Mouse (Mus musculus) urinary bladder, adult 2 months (tissue): ENCODE measurements around the gene Lsamp. TPM values are rescaled to one million over a fixed set of nuclear protein-coding genes. Genes with fewer than 3 reads are reported as not detected.
"Not testable (repeated sequence)": the region's sequence is repeated elsewhere in the genome, so short reads cannot be mapped to it uniquely, and the experiment has no call there.

ENCODE experiments used
- DNase-seq: peaks from one replicate; pipeline ENCODE4 v3.0.0; 2022; ENCODE audit warnings: low spot score
- polyA plus RNA-seq: library from polyadenylated mRNA; depleted of rRNA; stranded (reverse); fragments of >200 nt; gene quantifications from 2 replicates; pipeline ENCODE4 v1.2.3, GENCODE M21; 2012

Lsamp gene
- polyA plus RNA-seq, 1 experiment = 4.7 TPM

DNA sequence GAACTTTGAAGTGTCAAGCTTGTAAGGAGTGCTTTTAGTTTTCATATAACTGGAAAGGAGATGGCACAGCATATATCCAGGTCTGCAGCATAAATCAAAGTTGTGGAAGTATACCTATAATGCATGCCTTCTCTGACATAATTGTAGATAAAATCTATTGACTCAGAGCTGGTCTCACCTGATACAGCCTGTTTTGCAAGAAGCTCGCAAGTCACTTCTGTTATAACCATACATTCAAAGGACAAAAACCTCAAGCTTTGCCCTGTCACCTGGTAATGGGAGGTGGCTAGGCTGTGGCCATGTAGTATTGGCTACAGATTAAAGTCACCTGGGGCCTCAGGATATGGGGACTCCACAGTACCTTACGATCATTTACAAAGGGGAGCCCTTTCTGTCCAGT, 507.4 kb downstream of the Lsamp start:
- no peak for DNase-seq

DNA sequence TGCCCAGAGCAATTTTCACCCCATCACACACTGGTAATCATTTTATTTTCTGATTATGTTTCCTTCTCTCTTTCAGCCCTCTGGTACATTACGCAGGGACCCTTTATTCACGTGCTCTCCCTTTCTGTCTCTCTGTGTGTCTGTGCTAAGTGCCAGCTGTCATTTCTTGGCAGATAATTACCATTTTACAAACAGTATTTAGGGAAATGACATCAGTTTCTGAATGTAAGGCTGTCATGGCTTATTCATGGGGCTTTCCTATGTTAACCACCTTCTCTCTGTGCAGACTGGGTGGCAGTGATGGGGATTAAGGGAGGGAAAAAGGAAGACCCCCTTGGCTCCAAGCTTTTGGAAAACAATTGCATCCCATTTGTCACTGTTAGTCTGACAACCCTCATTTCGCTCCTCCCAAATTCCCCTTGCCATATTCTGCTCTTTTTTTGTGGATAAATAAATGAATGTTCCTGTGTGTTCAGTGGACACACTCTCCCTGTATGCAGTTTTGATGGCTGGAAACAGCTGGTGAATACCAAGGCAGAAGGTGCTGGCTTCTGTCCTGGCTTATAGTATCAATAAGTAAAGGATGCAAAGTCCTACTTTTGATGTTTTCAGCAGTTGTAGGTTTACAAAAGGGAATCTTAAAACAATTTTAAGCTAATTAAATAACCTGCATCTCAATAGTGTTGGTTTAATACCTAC, 520.2 kb downstream of the Lsamp start:
- no peak for DNase-seq

DNA sequence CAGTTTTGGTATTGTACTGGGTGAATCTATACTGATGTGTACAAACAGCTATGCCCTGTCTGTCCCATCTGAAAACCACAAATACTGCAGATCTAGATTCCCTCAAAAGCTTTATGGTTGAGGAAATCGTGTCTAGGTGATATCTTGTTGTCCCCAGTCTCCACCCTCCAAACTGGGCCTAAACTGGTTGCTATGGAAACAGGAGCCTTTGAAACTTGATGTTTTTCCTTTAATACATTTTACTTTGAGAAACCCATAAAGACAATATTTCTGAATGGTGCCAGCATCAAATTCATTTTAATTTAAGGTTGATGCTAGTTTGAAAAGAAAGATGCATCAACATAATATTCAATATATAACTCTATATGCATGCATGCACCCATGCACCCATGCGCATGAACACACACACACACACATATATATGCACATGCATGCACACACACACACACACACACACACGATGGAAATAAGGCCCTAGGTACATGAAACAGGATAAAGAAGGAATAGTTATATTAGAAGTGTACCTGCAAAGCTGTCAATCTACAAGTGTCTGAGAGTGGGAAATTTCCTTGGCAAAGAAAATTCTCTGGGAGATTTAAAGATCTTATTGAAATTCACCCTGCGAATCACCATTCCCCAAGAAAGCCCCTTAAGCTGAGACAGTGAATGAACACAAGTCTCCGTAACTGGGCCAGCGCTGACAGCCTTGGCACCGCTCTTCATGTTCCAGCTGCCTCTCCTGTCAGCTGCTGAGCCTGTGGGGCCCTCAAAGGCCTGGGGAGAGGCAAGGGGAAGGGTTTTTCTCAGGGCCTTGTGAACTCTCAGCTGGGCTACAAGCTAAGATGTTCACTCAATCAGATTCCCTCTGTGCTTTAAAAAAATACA, 525.2 kb downstream of the Lsamp start:
- no peak for DNase-seq

DNA sequence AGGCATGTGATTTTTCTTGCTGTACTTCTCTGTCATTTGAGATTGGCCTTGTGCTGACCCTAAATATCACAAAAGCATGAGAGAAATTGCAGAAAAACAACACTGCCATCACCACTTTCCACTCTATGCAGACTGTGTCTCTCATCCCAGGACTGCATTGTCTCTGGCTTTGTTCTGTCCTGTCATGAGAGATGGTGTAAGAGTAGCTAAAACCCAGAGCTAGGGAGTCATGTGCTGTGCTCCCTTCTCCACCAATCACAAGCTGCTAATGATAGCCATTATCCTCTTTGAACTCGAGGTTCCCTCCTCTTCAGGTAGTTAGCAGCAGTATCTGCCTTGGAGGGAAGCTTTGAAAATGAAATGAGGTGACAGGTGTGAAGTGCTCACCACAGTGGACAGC, 552.6 kb downstream of the Lsamp start:
- DNase-seq = no peak

DNA sequence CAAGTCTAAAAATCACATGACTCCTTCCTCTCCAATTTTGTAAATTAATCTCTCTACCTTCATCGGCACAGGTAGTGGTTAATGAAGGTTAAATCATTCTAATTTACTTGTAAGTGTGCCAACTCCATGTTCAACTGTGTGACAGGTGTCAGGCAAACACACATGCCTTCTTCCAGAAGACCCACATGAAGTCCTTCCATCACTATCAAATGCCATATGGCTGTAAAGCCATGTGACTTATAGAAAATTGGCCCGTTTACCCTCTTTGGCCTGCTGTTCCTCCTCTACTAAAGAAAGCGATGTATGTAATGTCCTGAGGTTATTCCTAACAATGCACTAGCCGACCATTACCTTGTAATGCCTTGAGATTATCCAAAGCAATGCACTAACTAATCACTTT, 565.5 kb downstream of the Lsamp start:
- no peak for DNase-seq

DNA sequence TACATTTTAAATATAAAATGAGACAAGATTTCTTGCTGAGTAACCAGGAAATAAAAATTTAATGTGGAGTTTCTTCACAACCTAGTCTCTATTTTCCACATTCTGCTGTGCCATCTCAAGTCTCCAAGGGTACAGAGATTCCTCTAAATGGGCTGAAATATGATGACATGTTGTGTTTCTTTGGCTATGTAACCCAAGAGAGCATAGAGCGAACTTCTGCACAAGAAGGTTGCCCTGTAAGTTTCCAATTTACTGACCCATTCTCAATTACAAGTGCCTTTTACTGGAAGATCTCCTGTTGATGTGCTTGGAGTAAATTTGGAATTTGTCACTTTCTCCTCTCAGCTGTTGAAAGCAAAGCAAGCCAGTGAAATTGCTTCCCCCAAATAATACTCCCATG, 571.4 kb downstream of the Lsamp start:
- DNase-seq = no peak

DNA sequence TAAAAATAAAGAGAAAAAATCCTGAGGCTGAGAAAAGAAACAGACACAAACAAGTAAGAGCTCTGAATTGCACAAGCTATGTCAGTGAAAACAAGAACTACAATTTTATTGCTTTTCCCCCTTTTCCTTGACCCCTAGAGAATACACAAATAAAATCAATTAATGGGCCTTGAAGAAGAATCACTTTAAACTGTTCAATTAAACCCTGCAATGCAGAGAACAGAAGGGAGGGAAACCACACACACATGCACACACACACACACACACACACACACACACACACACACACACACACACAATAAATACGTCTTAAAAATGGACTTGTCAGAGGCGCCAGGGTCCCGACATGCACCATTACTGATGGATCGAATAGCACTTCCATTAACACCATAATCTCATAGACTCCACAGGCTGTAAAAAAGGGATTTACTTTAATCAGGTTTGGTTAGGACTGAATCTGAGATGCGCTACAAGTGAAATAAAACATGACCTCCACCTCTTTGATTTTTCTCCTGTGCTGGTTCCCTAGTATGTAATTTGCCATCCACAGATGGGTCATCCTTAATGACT, 573.6 kb downstream of the Lsamp start:
- no peak for DNase-seq

DNA sequence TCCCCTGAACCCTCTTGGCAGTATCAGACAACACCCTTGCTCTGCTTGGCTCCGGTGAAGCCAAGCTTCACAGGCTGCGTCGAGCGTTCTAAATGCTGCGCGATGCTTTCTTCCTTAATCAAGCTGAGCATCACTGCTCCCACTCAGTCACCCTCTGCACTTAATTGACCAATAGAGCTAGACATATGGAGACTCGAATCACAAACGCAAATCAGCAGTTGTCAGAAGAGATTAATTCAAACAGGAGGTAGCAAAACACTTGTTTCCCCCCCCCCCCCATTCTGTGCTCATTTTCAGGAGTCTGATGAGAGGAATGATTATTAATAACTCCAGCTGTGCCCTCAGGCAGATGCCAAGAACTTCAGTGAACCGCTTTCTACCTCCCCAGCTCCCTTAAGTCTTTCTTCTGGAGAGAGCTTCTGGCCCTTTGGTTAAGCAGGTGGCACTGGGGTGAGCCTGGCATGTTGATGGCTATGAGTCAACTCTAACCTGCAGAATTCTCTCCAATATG, 583.3 kb downstream of the Lsamp start:
- no peak for DNase-seq

DNA sequence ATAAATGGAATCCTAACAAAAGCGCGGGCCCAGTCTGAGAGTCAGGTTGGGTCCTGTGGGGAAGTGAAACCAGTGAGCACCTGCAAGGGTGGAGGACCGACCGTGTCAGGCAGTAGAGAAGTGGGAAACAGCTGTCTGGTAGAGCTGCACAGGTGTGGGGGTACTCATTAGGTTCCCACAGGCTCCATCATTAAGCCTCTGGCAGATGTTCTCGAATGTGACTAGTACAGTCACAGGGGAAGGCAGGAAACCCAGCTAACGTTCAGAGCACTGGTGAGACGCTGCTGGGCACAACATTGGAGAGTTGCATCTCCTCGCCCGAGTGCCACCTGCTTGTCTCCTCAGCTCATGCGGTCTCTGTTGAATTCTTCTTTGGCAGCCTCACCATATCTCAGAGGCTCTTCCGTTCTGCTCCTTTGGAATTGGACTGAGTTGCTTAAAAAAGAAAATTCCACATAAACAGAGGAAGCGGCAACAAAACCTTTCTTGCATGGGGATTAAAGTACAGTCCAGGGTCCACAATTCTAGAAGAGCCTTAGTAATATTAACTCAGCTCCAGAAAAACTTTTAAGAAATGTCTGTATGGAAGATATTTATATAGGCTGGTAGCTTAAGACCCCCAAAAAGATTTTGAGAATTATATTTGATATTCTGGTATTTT, 588.1 kb downstream of the Lsamp start:
- no peak for DNase-seq

DNA sequence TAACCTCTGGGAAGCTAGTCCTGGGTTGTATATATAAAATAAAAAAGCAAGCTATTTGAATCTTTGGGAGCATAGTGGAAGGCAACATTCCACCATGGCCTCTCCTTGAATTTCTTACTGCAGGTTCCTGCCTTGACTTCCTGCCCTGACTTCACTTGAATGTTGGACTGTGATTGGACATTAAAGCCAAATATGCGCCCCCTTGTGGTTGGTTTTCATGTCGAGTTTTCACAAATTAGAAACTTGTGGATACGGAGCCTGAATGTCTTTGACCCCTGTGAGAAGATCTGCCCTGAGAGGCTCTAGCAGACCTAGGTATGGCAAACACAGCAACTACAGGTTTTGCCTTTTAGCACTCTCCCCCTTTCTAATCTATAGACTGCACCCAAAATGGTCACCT, 597.9 kb downstream of the Lsamp start:
- no peak for DNase-seq

DNA sequence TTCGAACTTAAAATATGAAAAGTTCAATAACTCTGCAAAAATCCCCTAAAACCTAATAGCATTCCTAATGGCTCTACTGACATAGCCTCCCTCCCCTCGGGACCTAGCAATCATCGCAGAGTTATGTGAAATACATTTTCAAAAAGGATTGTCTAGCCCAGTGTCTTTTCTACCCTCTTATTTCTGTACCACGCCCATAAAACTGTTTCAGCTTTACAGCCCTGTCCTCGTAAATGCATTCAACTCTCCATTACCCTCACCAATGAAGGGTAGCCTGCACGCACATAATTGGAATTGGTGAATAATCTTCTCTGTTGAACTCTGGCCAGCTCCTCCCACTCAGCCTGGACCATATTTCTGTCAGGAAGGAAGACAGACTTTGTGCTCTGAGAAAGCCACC, 609.0 kb downstream of the Lsamp start:
- no peak for DNase-seq

DNA sequence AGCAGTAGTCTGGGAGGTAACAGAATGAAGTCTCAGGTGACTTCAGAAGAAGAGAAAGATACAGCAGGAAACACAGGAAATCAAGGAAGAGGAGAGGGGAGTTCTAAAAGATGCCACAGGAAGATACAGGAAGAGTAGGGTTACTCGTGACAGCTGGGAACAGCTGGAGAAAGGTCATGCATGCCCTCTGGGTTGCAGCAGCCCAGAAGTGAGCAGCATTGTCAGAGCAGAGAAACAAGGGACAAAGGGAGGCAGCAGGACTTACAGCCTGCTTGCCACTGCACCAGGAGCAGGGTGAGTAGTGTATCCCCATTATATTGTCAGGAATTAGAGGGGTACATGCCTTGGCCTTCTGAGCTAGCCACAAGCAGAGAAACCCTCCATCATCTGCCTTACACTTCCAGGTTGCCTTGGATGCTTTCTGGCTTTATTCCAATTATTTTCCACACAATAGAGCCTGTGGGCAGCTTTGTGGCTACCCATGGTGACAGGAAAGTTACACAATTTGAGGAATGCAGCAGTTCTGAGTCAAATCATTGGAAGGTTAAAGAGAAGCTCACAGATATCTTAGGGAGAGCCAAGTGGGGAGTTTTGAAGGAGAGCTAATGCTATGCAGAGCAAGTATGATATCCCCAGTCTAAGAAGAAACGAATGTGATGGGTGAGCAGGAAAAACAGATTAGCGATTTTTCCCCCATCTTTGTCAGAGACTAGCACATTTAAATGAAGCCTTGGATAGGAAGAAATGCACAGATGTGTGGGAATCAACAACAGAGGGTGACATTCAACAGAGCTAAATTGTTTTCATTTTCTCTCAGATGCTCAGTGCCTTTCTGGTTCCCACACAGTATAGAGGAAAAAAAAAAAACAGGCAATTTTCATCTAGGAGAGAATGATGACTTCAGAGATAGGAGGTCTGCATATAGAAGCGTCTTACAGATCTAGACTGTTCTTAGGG, 617.5 kb downstream of the Lsamp start:
- no peak for DNase-seq

DNA sequence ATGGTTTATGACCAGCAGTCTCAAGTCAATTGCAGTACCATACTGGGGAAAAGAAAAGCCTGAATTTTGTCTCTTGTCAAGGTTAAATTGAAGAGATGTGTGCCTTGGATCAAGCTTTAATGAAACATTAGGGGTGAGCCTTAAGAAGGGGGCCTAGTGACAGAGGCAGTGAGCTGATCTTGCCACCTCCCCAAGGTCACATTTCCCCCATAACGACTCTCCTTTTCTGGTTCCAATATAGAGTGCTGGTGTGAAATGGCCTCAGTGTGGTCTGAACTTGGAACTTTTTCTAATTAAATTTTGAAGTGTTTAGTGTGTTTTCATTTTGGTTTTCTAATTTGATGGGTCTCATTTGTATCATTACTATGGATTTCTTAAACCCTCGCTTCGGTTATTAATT, 623.3 kb downstream of the Lsamp start:
- DNase-seq = no peak

DNA sequence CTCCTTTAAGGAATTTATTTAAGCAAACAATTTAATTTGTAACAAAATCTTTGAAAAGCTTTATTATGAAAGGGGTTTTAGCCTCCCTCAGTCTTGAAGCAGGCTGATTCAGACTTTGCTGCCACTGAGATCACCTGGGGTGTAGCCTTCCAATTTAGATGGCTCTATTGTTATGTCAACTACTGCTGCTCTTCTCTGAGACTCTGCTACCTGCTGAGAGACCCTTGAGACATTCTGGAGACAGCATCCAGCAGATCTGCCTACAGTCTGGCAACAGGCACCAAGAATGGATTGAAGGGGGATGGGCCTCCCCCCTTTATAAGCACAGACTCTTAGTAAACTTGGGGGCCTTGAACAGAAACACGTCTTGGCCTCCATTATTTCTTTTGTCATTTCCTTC, 632.5 kb downstream of the Lsamp start:
- not testable (repeated sequence) for DNase-seq

DNA sequence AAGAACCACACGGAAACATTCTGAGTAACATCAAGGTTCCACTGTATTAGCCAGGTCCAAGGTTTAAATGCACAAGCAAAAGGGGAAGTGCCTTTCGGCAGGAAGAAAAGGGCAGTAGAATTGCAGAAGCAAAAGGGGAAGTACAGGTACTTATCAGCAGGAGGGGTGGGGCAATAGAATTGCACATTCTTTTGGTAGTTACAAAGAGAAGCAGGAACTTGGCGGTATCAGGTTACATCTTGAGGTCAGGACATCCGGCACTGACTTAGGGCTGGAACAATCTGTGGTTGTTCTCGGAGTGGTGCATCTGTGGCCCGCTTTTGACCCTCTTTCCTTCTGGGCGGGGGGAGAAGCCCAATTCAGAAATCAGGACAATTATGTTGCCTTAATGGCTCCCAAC, 636.9 kb downstream of the Lsamp start:
- not testable (repeated sequence) for DNase-seq

DNA sequence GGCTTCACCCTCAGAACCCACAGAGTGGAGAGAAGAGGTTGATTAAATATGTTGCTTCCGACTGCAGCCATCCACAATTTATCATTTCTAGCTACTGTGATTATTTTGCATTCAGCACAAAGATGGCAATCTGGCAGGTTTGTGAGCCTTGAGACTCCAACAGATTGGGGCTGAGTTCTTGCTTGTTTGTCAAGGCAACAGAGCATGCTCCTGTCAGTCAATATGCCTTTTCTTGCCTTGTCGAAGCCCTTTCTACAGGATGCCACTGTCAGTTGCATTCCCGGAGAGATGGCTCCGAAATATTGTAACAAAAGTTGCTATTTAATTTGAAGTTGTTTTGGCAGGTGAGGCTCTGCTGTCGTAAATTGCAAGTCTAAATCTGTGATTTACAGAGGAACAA, 643.0 kb downstream of the Lsamp start:
- no peak for DNase-seq

DNA sequence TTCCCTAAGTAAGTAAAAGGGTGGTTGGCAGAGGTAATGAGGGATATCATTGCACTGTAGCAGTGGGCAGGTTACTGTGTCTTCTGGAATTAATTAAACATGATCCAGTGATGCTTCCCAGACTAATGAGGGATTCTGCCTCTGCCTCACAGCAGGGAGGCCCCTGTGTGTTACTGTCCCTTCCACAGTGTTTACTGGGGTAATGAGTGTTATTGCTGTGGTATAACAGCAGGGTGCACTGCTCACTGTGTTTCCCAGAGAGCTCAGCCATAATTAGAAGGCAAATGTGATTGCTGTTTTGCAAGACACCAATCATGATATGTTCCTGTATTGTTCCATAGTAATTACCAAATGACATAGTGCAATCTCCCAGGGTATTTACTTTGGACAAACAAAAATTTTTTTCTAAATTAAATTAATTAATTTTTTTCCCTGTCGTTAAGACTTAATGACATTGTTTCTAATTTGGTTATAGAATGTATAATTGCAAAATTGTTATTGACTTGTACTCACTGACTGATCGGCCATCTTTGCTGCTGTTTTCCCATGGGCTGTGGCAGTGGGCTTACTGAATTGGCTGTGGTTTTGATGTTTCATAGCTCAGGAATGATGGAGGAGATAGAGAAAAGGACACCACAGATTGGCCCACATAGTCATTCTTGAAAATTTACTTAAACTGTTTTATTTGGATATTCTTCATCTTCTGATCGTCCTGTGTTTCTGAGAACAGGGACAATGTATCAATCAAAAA, 655.6 kb downstream of the Lsamp start:
- no peak for DNase-seq

DNA sequence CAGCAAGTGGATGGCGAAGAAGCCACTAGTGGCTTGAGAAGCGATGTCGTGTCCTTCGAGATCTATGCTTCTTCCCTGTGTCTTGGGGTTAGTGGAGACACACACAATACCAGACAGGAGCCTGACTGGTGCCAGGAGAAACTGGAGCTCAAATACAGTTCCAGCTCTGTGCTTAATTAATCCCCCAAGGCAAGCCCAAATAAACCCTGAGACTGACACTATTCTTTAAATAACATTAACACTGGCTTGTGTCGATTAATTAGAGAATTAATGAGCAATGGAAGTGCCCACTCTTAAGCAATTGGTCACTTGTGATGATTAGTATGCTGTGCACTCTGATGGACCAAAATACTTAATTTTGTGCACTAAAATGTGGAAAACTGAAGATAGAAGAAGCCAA, 668.6 kb downstream of the Lsamp start:
- no peak for DNase-seq

DNA sequence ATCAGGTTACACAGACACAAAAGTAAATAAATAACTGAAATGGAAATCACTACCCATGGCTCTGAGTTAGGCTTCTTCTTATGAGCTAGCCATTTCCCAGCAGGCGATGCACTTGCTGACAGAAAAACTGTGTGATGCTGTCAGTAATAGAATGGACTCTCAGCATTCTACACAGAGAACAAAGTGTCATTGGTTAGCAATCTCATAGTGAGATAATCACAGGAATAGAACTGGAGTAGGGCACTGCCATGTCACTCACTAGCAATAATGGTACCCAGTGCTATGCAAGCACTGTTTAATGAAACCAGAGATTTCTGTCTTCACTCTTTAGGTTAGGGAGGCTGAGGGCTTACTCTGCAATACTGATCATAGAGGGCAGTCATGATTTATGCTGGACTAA, 669.3 kb downstream of the Lsamp start:
- no peak for DNase-seq

DNA sequence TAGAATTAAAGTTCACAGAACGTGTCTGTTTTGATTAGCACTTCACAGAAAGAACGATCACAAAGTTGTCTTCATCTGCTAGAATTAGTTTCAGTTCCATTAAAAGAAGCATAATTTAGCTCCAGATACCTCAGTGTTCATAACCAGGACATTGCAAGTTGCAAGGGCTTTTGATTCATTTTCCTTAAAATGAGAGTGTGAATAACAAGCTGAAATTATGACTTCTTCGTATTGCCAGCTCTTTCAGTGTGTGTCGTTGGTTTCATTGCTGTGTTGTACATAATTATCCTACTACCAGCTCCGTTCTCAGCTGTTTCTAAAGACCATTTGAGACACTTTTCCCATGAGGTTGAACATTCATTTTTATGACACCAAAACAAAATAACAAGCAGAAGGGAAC, 672.2 kb downstream of the Lsamp start:
- DNase-seq = no peak
